Mouse (Mus musculus): ENCODE measurements at regions not wholly inside any gene's neighbourhood (a gene's known extent, or its start where the extent isn't known, plus 50 kb on each side); places are given as distances from the start of the nearest gene placed in this dataset.

DNA sequence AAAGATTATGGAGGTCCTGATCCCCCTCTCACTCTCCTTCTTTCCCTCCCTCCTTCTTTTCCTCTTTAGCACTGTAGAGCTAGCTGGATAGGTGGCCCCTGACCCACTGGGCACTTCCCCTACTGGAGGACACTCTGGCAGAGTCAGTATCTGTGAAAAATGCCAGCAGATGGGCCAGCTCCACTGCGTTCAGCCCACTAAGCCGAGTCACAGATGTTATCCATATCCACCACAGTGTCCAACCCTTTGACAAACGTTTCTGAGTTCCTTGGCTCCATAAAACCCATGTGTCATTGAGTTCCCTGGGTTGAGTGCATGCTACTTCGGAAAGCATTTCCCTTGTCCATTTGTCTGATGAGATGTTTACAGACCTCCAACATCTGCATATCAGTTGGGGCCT lies 149.9 kb downstream of the Lyplal1 start:
- TF ChIP-seq CTCF (IDR thresholded peaks at IDR 0.05; ENCODE audit: low read depth) (no peak), EP300 (IDR thresholded peaks at IDR 0.05; ENCODE audit: low read depth) (no peak)
